22 mouse cellular contexts compared by ENCODE assay signal in the genomic region with DNA sequence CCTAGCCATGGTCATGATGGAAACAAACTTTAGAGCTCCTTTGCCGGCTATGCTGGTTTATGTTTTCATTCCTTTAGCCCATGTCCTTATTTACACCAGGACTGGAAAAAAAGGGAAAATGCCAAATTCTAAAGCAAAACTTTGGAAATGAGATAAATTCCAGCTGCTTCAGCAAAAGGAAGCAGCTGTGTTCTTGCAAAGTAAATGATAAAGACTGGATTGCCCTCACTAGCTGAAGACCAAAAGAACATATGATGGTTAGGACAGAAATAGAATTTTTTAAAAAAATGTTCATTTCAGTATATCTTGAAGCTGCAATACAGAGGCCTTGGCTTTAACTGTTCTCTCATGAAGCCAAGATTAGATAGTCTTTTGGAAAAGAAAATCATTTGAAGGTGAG.
DNase-seq lines count a peak whose midpoint lies in the region; ATAC-seq and TF ChIP-seq lines count a peak whose summit lies in the region.
"Had no signal": no experiment of that assay in that cellular context is flagged by ENCODE, and none has a peak within 500 bp of the region (broad histone marks: within the 10 kb centered on the region; RNA-seq: fewer than 3 reads in every experiment).

No protein-coding gene starts in this region.

- H3K79me2 ChIP-seq in liver, adult 2 months (ENCODE audit: control insufficient read depth, insufficient read depth, low read length), result no peaks in the 10 kb centered on the region

- H3K4me2 ChIP-seq in liver, embryonic 11.5 days, result no peak overlapping the region
- H3K4me2 ChIP-seq: forebrain, embryonic 13.5 days; heart, embryonic 15.5 days; hindbrain, embryonic 13.5 days had no signal

- H3K9ac ChIP-seq in liver, adult 2 months (ENCODE audit: low read depth, low read length), result no peak overlapping the region
- no peak overlapping the region for H3K9ac ChIP-seq in liver, embryonic 11.5 days (ENCODE audit: low read depth, low read length)
- H3K9ac ChIP-seq: forebrain, embryonic 13.5 days; forebrain, postnatal 0 days; heart, embryonic 15.5 days; hindbrain, embryonic 13.5 days had no signal

- H3K4me3 ChIP-seq in kidney, adult 2 months (ENCODE audit: insufficient read depth, low read depth, low read length), result no peak overlapping the region
- no peak overlapping the region for H3K4me3 ChIP-seq in liver, adult 2 months (ENCODE audit: insufficient read depth, low read depth, low read length)
- H3K4me3 ChIP-seq in liver, embryonic 11.5 days (ENCODE audit: low read depth, low read length), result no peak overlapping the region
- H3K4me3 ChIP-seq: embryonic facial prominence, embryonic 10.5 days; forebrain, embryonic 13.5 days; heart, adult 2 months; heart, embryonic 15.5 days; hindbrain, embryonic 13.5 days had no signal

- H3K36me3 ChIP-seq in kidney, adult 2 months (ENCODE audit: control insufficient read depth, insufficient read depth, low read length), result no peaks in the 10 kb centered on the region
- H3K36me3 ChIP-seq in liver, adult 2 months (ENCODE audit: control insufficient read depth, insufficient read depth, low read length), result no peaks in the 10 kb centered on the region
- no peaks in the 10 kb centered on the region for H3K36me3 ChIP-seq in liver, embryonic 11.5 days (ENCODE audit: control insufficient read depth, insufficient read depth, low read length)
- H3K36me3 ChIP-seq: embryonic facial prominence, embryonic 10.5 days; G1E; heart, embryonic 15.5 days; hindbrain, embryonic 13.5 days had no signal

- H3K27me3 ChIP-seq in kidney, adult 2 months (replicated peaks; ENCODE audit: control insufficient read depth, insufficient read depth, low read length), result no peaks in the 10 kb centered on the region
- no peaks in the 10 kb centered on the region for H3K27me3 ChIP-seq in liver, adult 2 months (ENCODE audit: control insufficient read depth, insufficient read depth, low read length)
- no peaks in the 10 kb centered on the region for H3K27me3 ChIP-seq in liver, embryonic 11.5 days (replicated peaks; ENCODE audit: control insufficient read depth, insufficient read depth, low read length)
- H3K27me3 ChIP-seq: forebrain, embryonic 13.5 days; heart, embryonic 15.5 days; hindbrain, embryonic 13.5 days had no signal

- no peak overlapping the region for H3K27ac ChIP-seq in kidney, adult 2 months (ENCODE audit: insufficient read depth, low read depth, low read length)
- H3K27ac ChIP-seq in liver, adult 2 months (replicated peaks; ENCODE audit: insufficient read depth, low read depth, low read length), result no peak overlapping the region
- H3K27ac ChIP-seq in liver, embryonic 11.5 days (ENCODE audit: low read depth, low read length), result no peak overlapping the region
- H3K27ac ChIP-seq: embryonic facial prominence, embryonic 10.5 days; forebrain, embryonic 13.5 days; heart, adult 2 months; heart, embryonic 15.5 days; hindbrain, embryonic 13.5 days had no signal

- TF ChIP-seq CTCF in kidney, adult 2 months (conservative IDR thresholded peaks at IDR 0.05; ENCODE audit: insufficient read depth, insufficient read length, low read depth, low read length), result no peak
- no peak for TF ChIP-seq CTCF in liver, adult 2 months (IDR thresholded peaks at IDR 0.05; ENCODE audit: low read depth, low read length)

- intact Hi-C loops in heart, postnatal 25 days (cut with DNase I), result no loop called here

- ATAC-seq in liver, embryonic 11.5 days (replicated peaks; ENCODE audit: low FRiP score), result no peak
- ATAC-seq: CD4-positive, CD25-positive, alpha-beta regulatory T cell, adult 4 months; forebrain, embryonic 13.5 days; forebrain, postnatal 0 days had no signal

- DNase-seq in heart, adult 8-10 months (ENCODE audit: low spot score), result peak; percentile 27
- DNase-seq in heart, postnatal 25 days (ENCODE audit: low spot score), result no peak
- peak; percentile 14 for DNase-seq in kidney, adult 2 months
- no peak for DNase-seq in kidney, adult 11 months
- peak; percentile 7 for DNase-seq in liver, adult 2 months (ENCODE audit: extremely low read depth, low read depth, low spot score)
- DNase-seq in liver, embryonic 11.5 days (ENCODE audit: low spot score), result no peak
- peak; percentile 3 for DNase-seq in lung, postnatal 10 days
- DNase-seq in lung, postnatal 14 days, result no peak
- DNase-seq: adrenal gland, adult 8-10 months; adrenal gland, postnatal 36 days; B cell, adult 2 months; cerebellum, adult 2 months; cerebellum, postnatal 10 days; forebrain, postnatal 0 days; gastrocnemius, postnatal 14 days; heart, adult 2 months had no signal

- no peak for TF ChIP-seq POLR2A in kidney, adult 2 months (IDR thresholded peaks at IDR 0.05; ENCODE audit: low read depth, low read length)
- no peak for TF ChIP-seq POLR2A in liver, adult 2 months (IDR thresholded peaks at IDR 0.05; ENCODE audit: extremely low read depth, insufficient read depth, low read length)

- 67% methylated on average over 1 of the region's 1 CpGs for WGBS in kidney, adult 2 months
- 95% methylated on average over 1 of the region's 1 CpGs for WGBS in liver, adult 2 months
- WGBS in liver, embryonic 11.5 days, result 81% methylated on average over 1 of the region's 1 CpGs

- no peaks in the 10 kb centered on the region for H3K4me1 ChIP-seq in kidney, adult 2 months (ENCODE audit: control insufficient read depth, insufficient read depth, low read length)
- H3K4me1 ChIP-seq in liver, adult 2 months (ENCODE audit: control insufficient read depth, insufficient read depth, low read length), result no peaks in the 10 kb centered on the region
- no peaks in the 10 kb centered on the region for H3K4me1 ChIP-seq in liver, embryonic 11.5 days (replicated peaks; ENCODE audit: control insufficient read depth, insufficient read depth, low read length)
- H3K4me1 ChIP-seq: embryonic facial prominence, embryonic 10.5 days; forebrain, embryonic 13.5 days; heart, embryonic 15.5 days; hindbrain, embryonic 13.5 days had no signal

- no peaks in the 10 kb centered on the region for H3K9me3 ChIP-seq in liver, embryonic 11.5 days (ENCODE audit: control insufficient read depth, low read length)
- H3K9me3 ChIP-seq: embryonic facial prominence, embryonic 10.5 days; forebrain, embryonic 13.5 days; G1E; heart, embryonic 15.5 days; hindbrain, embryonic 13.5 days had no signal

Comparison
In these comparisons a context has a peak if more than half of its experiments do, and no peak if none do; other contexts are left out.
1. DNase-seq: peak in heart, adult 8-10 months (single experiment), kidney, adult 2 months (single experiment), liver, adult 2 months (single experiment) and lung, postnatal 10 days (single experiment); none in heart, postnatal 25 days (single experiment), kidney, adult 11 months (single experiment), liver, embryonic 11.5 days (single experiment) and lung, postnatal 14 days (single experiment).